ENCODE assay signal across 8 mouse cellular contexts in the genomic region with DNA sequence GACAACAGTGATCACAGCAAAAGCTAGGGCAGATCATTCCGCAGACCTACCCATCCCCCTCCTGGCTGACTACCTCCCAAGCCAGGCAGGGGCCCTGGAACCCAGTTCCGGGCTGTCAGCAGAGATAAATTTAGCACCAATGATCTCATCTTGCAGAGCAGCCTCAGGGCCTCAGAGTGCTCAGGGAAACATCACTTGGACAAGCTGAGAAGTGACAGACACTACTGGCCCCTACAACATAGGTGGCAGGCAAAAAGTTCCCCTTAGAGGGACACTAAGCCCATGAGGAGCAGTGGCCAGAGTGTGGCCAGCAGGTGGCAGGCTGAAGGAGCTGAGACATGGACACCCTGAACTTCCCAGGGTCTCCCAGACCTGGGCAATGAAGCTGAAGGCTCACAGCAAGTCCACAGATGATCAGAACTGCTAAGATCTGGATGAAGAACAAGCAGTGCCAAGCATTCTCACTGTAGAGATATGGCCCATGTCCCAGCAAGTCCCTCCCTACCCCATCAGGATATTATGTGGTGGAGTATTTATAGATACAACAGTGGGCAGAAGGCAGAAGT.
DNase-seq lines count a peak whose midpoint lies in the region; ATAC-seq and TF ChIP-seq lines count a peak whose summit lies in the region.

No protein-coding gene starts in this region.

- H3K27me3 ChIP-seq in heart, embryonic 14.5 days (ENCODE audit: control insufficient read depth, insufficient read depth, low read length), result no peaks in the 10 kb centered on the region
- H3K27me3 ChIP-seq in lung, embryonic 14.5 days (ENCODE audit: insufficient read depth, low read length), result no peaks in the 10 kb centered on the region

- H3K4me1 ChIP-seq in heart, embryonic 14.5 days (ENCODE audit: control insufficient read depth in 2 of 2, insufficient read depth in 2 of 2, low read length in 2 of 2), result peaks cover 56 to 95% of the 10 kb centered on the region in 2 experiments
- H3K4me1 ChIP-seq in lung, embryonic 14.5 days (ENCODE audit: insufficient read depth), result peaks cover 12% of the 10 kb centered on the region

- no peaks in the 10 kb centered on the region for H3K9me3 ChIP-seq in heart, embryonic 14.5 days (ENCODE audit: control insufficient read depth, low read length)
- no peaks in the 10 kb centered on the region for H3K9me3 ChIP-seq in lung, embryonic 14.5 days (ENCODE audit: low read depth, low read length)

- 3% methylated on average over 2 of the region's 2 CpGs for WGBS in heart, embryonic 14.5 days
- WGBS in lung, embryonic 14.5 days, result 20% methylated on average over 2 of the region's 2 CpGs

- TF ChIP-seq CTCF in lung, embryonic 14.5 days (IDR thresholded peaks at IDR 0.05; ENCODE audit: low read depth), result peak; percentile 82

- peak; percentile 60 for DNase-seq in 3T3-L1 (ENCODE audit: low read depth, low spot score)
- peak; percentile 71 for DNase-seq in adrenal gland, adult 8-10 months
- peak; percentile 66 for DNase-seq in embryo, embryonic 11 days
- peak; percentile 32 to 38 for DNase-seq in layer of hippocampus, adult 8-10 months (ENCODE audit: low spot score in 2 of 2)
- peak; percentile 71 for DNase-seq in lung, embryonic 14.5 days
- peak; percentile 38 for DNase-seq in ovary, postnatal 36 days (ENCODE audit: low spot score)
- no peak for DNase-seq in spleen, postnatal 14 days (ENCODE audit: low spot score in 2 of 2)

- H3K27ac ChIP-seq in heart, embryonic 14.5 days (replicated peaks in 1 of 2; ENCODE audit: control insufficient read depth in 1 of 2, insufficient read depth in 1 of 2, low read depth in 2 of 2, low read length in 2 of 2), result peak overlapping the region; percentile 90 to 95
- peak overlapping the region; percentile 44; the same call in 1 of the 2 replicates for H3K27ac ChIP-seq in lung, embryonic 14.5 days (ENCODE audit: low read depth)

- no peaks in the 10 kb centered on the region for H3K36me3 ChIP-seq in heart, embryonic 14.5 days (ENCODE audit: control insufficient read depth, insufficient read depth, low read length)
- no peaks in the 10 kb centered on the region for H3K36me3 ChIP-seq in lung, embryonic 14.5 days (ENCODE audit: insufficient read depth)

- H3K4me3 ChIP-seq in heart, embryonic 14.5 days (ENCODE audit: control insufficient read depth in 1 of 2, insufficient read depth in 1 of 2, low read depth in 1 of 2, low read length in 2 of 2), result no peak overlapping the region
- no peak overlapping the region for H3K4me3 ChIP-seq in lung, embryonic 14.5 days (ENCODE audit: low read depth, low read length)

- peak; percentile 92 for ATAC-seq in heart, embryonic 14.5 days (ENCODE audit: insufficient number of reproducible peaks, insufficient read depth, low FRiP score, low read depth)
- peak; percentile 79 for ATAC-seq in lung, embryonic 14.5 days (ENCODE audit: insufficient read depth)

- peak overlapping the region; percentile 49 for H3K4me2 ChIP-seq in heart, embryonic 14.5 days (ENCODE audit: low read length)
- H3K4me2 ChIP-seq in lung, embryonic 14.5 days, result no peak overlapping the region

- H3K9ac ChIP-seq in heart, embryonic 14.5 days (ENCODE audit: low read length), result peak overlapping the region; percentile 60
- no peak overlapping the region for H3K9ac ChIP-seq in lung, embryonic 14.5 days

Comparison
In these comparisons a context has a peak if more than half of its experiments do, and no peak if none do; other contexts are left out.
1. DNase-seq: peak in 3T3-L1 (single experiment), adrenal gland, adult 8-10 months (single experiment), embryo, embryonic 11 days (single experiment), layer of hippocampus, adult 8-10 months (2 of 2), lung, embryonic 14.5 days (single experiment) and ovary, postnatal 36 days (single experiment); none in spleen, postnatal 14 days (0 of 2).